Mouse (Mus musculus): ENCODE measurements at regions not wholly inside any gene's neighbourhood (a gene's known extent, or its start where the extent isn't known, plus 50 kb on each side); places are given as distances from the start of the nearest gene placed in this dataset.

DNA sequence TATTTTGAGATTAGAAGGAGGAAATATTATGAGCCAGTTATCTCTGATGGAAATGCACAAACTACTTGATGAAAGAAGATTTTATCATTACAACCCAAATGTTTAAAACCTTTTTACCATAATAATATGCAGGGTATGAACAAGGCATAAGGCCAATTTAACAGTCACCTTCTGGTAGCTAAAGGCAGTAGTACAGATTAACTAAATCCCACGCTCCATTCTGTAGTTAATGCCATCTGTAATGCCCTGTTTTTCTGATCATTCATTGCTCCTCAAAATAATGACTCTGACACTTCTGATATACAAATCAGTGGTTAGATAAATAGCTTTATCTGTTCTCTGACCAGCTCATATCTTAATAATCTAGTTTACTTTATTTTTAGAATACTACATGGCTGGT lies 987.8 kb downstream of the Pcdh7 start:
- H3K36me3 ChIP-seq (ENCODE audit: control insufficient read depth, insufficient read depth) = no peaks in the 10 kb centered on the region
- no peak overlapping the region for H3K9ac ChIP-seq (ENCODE audit: low read depth, low read length)
- no peak for TF ChIP-seq CTCF (IDR thresholded peaks at IDR 0.05; ENCODE audit: low read depth)
- no peaks in the 10 kb centered on the region for H3K4me1 ChIP-seq (replicated peaks; ENCODE audit: control insufficient read depth, insufficient read depth, low read length)
- no peak for ATAC-seq
- 81% methylated on average over 1 of the region's 1 CpGs for WGBS
- H3K4me3 ChIP-seq (ENCODE audit: low read depth, low read length) = no peak overlapping the region
- no peak overlapping the region for H3K4me2 ChIP-seq (replicated peaks; ENCODE audit: low read depth)
- no peaks in the 10 kb centered on the region for H3K9me3 ChIP-seq (ENCODE audit: control insufficient read depth)
- no peak overlapping the region for H3K27ac ChIP-seq (ENCODE audit: low read depth, low read length)
- no peaks in the 10 kb centered on the region for H3K27me3 ChIP-seq (replicated peaks; ENCODE audit: control insufficient read depth, insufficient read depth, low read length)

DNA sequence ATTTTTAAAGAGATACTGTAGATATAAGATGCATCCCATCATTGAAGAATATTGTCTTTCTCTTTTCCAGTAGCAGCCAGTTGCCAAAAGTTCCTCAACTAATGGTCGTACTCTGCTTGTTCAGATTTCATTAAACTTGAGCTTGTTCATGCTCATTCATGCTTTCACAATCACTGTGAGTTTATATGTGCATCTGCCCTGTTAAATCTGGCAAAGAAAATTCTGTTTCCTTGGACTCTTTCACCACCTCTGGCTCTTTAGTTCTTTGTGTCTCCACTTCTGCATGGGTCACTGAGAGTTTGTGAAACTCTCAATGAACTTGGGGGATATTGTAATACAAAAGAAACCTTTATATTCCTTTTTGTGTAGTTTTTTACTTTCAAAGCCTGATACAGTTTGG lies 994.6 kb downstream of the Pcdh7 start:
- no peak for ATAC-seq
- Histone ChIP-seq H3K4me2 (replicated peaks; ENCODE audit: low read depth) (no peak overlapping the region), H3K27me3 (replicated peaks; ENCODE audit: control insufficient read depth, insufficient read depth, low read length) (no peaks in the 10 kb centered on the region), H3K4me1 (replicated peaks; ENCODE audit: control insufficient read depth, insufficient read depth, low read length) (no peaks in the 10 kb centered on the region), H3K9me3 (ENCODE audit: control insufficient read depth) (no peaks in the 10 kb centered on the region), H3K36me3 (ENCODE audit: control insufficient read depth, insufficient read depth) (no peaks in the 10 kb centered on the region), H3K27ac (ENCODE audit: low read depth, low read length) (no peak overlapping the region), H3K4me3 (ENCODE audit: low read depth, low read length) (no peak overlapping the region), H3K9ac (ENCODE audit: low read depth, low read length) (no peak overlapping the region)
- WGBS = 84% methylated on average over 1 of the region's 1 CpGs
- TF ChIP-seq CTCF (IDR thresholded peaks at IDR 0.05; ENCODE audit: low read depth) = no peak

GRCm38 (mm10) chr5:58733366-58733765 lies 1015.6 kb downstream of the Pcdh7 start:
- Histone ChIP-seq H3K9ac (ENCODE audit: low read depth, low read length) (no peak overlapping the region), H3K27ac (ENCODE audit: low read depth, low read length) (no peak overlapping the region), H3K27me3 (replicated peaks; ENCODE audit: control insufficient read depth, insufficient read depth, low read length) (no peaks in the 10 kb centered on the region), H3K4me1 (replicated peaks; ENCODE audit: control insufficient read depth, insufficient read depth, low read length) (no peaks in the 10 kb centered on the region), H3K4me3 (ENCODE audit: low read depth, low read length) (no peak overlapping the region), H3K36me3 (ENCODE audit: control insufficient read depth, insufficient read depth) (no peaks in the 10 kb centered on the region), H3K4me2 (replicated peaks; ENCODE audit: low read depth) (no peak overlapping the region), H3K9me3 (ENCODE audit: control insufficient read depth) (no peaks in the 10 kb centered on the region)
- 94% methylated on average over 3 of the region's 3 CpGs for WGBS
- no peak for TF ChIP-seq CTCF (IDR thresholded peaks at IDR 0.05; ENCODE audit: low read depth)
- no peak for ATAC-seq

GRCm38 (mm10) chr5:58733961-58734360 lies 1016.2 kb downstream of the Pcdh7 start:
- WGBS = 90% methylated on average over 2 of the region's 2 CpGs
- Histone ChIP-seq H3K4me1 (replicated peaks; ENCODE audit: control insufficient read depth, insufficient read depth, low read length) (no peaks in the 10 kb centered on the region), H3K4me3 (ENCODE audit: low read depth, low read length) (no peak overlapping the region), H3K27ac (ENCODE audit: low read depth, low read length) (no peak overlapping the region), H3K4me2 (replicated peaks; ENCODE audit: low read depth) (no peak overlapping the region), H3K27me3 (replicated peaks; ENCODE audit: control insufficient read depth, insufficient read depth, low read length) (no peaks in the 10 kb centered on the region), H3K9me3 (ENCODE audit: control insufficient read depth) (no peaks in the 10 kb centered on the region), H3K36me3 (ENCODE audit: control insufficient read depth, insufficient read depth) (no peaks in the 10 kb centered on the region), H3K9ac (ENCODE audit: low read depth, low read length) (no peak overlapping the region)
- no peak for ATAC-seq
- TF ChIP-seq CTCF (IDR thresholded peaks at IDR 0.05; ENCODE audit: low read depth) = no peak

- H3K9me3 ChIP-seq (ENCODE audit: control insufficient read depth) = no peaks in the 10 kb centered on the region
- H3K4me3 ChIP-seq (ENCODE audit: low read depth, low read length) = no peak overlapping the region
- peak; percentile 76 for TF ChIP-seq CTCF (IDR thresholded peaks at IDR 0.05; ENCODE audit: low read depth)
- H3K27me3 ChIP-seq (replicated peaks; ENCODE audit: control insufficient read depth, insufficient read depth, low read length) = no peaks in the 10 kb centered on the region
- no peak overlapping the region for H3K9ac ChIP-seq (ENCODE audit: low read depth, low read length)
- WGBS = 52% methylated on average over 9 of the region's 9 CpGs
- ATAC-seq = no peak
- H3K4me1 ChIP-seq (replicated peaks; ENCODE audit: control insufficient read depth, insufficient read depth, low read length) = no peaks in the 10 kb centered on the region
- no peak overlapping the region for H3K27ac ChIP-seq (ENCODE audit: low read depth, low read length)
- H3K36me3 ChIP-seq (ENCODE audit: control insufficient read depth, insufficient read depth) = no peaks in the 10 kb centered on the region
- H3K4me2 ChIP-seq (replicated peaks; ENCODE audit: low read depth) = no peak overlapping the region
These were observed 1018.8 kb downstream of the Pcdh7 start for GRCm38 (mm10) chr5:58736610-58737009.

- Histone ChIP-seq H3K4me1 (replicated peaks; ENCODE audit: control insufficient read depth, insufficient read depth, low read length) (no peaks in the 10 kb centered on the region), H3K9me3 (ENCODE audit: control insufficient read depth) (no peaks in the 10 kb centered on the region), H3K36me3 (ENCODE audit: control insufficient read depth, insufficient read depth) (no peaks in the 10 kb centered on the region), H3K4me3 (ENCODE audit: low read depth, low read length) (no peak overlapping the region), H3K4me2 (replicated peaks; ENCODE audit: low read depth) (no peak overlapping the region), H3K9ac (ENCODE audit: low read depth, low read length) (no peak overlapping the region), H3K27ac (ENCODE audit: low read depth, low read length) (no peak overlapping the region), H3K27me3 (replicated peaks; ENCODE audit: control insufficient read depth, insufficient read depth, low read length) (no peaks in the 10 kb centered on the region)
- TF ChIP-seq CTCF (IDR thresholded peaks at IDR 0.05; ENCODE audit: low read depth) = no peak
- WGBS = 76% methylated on average over 4 of the region's 4 CpGs
- ATAC-seq = no peak
These were observed 1019.6 kb downstream of the Pcdh7 start for GRCm38 (mm10) chr5:58737264-58737883.

GRCm38 (mm10) chr5:58738041-58738440 lies 1020.3 kb downstream of the Pcdh7 start:
- Histone ChIP-seq H3K4me2 (replicated peaks; ENCODE audit: low read depth) (no peak overlapping the region), H3K36me3 (ENCODE audit: control insufficient read depth, insufficient read depth) (no peaks in the 10 kb centered on the region), H3K4me1 (replicated peaks; ENCODE audit: control insufficient read depth, insufficient read depth, low read length) (no peaks in the 10 kb centered on the region), H3K9ac (ENCODE audit: low read depth, low read length) (no peak overlapping the region), H3K27me3 (replicated peaks; ENCODE audit: control insufficient read depth, insufficient read depth, low read length) (no peaks in the 10 kb centered on the region), H3K4me3 (ENCODE audit: low read depth, low read length) (no peak overlapping the region), H3K27ac (ENCODE audit: low read depth, low read length) (no peak overlapping the region), H3K9me3 (ENCODE audit: control insufficient read depth) (no peaks in the 10 kb centered on the region)
- ATAC-seq = no peak
- WGBS = 71% methylated on average over 4 of the region's 4 CpGs
- TF ChIP-seq CTCF (IDR thresholded peaks at IDR 0.05; ENCODE audit: low read depth) = no peak

All from intestine, postnatal 0 days (tissue).